Mouse (Mus musculus): ENCODE results near the gene Rai1.

- no peak for TF ChIP-seq CTCF (IDR thresholded peaks at IDR 0.05; ENCODE audit: low read depth)
- TF ChIP-seq EP300 (IDR thresholded peaks at IDR 0.05; ENCODE audit: low read depth), result no peak
These were observed 30.8 kb upstream of the Rai1 start for GRCm38 (mm10) chr11:60073936-60074502.
